Mouse (Mus musculus): ENCODE data around the gene Avpr1a. TPM values are rescaled to one million over a fixed set of nuclear protein-coding genes. Genes with fewer than 3 reads are reported as not detected.

Gene Avpr1a
- polyA plus RNA-seq (2015; fragmentation: Nextera tagmentation; extraction: Ambion mirVana): 1.6 and 1.7 TPM in 2 replicates

DNA sequence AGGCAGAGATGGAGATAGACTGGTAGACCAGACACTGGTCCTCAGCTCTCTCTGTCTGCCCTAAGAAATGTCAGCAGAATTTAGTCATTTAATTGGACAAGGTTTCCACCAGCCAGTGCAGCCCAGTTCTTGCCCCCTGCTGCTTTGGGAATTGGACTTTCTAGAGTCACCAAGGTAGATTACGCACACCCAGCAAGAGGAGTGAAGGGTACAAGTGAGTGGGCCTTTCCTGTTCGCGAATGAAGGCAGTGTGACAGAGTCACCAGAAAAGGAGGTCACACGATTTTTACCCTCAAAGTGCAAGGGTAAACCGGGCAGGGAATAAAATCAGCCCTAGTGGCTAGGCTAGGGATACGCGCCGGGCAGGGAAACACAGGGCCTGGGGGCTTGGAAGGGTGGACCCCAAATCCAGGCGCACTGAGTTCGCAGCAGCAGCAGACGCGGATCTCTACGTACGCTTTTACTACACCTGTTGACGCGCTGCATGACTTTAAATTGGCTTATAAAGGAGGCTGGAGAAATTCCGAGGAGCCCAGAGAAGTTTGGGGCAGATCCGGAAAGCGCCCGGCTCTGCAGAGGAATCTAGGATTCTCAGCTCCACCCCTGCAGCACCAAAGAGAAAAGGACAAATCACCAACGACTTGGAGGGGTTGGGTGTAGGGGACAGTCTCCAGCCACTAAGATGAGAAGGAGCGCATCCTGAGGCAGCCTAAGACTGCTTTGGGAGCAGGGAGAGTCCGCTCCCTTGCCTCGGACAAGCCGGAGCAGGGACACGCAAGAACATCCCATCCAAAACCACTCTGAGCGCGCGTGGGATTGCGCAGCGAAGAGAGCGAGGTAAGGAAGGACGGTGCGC is at the start of gene Avpr1a:
Avpr1a (plus strand) TSS at position 639 of the 856 bp plus-strand sequence.
- Histone ChIP-seq H3K4me2 (peak within 1 kb of the TSS; percentile 92), H3K9ac (peak within 1 kb of the TSS; percentile 72), H3K36me3 (no peaks in the 10 kb centered on the region), H3K27ac (no peak within 1 kb of the TSS), H3K4me3 (peak within 1 kb of the TSS; percentile 53), H3K4me1 (replicated peaks) (peaks cover 19% of the 10 kb centered on the region), H3K27me3 (peaks cover 44% of the 10 kb centered on the region), H3K9me3 (no peaks in the 10 kb centered on the region)
- peak; percentile 53; the same call in 1 of the 2 replicates for ATAC-seq (ENCODE audit: low FRiP score)
- WGBS: 3% methylated on average over 34 of the region's 34 CpGs

DNA sequence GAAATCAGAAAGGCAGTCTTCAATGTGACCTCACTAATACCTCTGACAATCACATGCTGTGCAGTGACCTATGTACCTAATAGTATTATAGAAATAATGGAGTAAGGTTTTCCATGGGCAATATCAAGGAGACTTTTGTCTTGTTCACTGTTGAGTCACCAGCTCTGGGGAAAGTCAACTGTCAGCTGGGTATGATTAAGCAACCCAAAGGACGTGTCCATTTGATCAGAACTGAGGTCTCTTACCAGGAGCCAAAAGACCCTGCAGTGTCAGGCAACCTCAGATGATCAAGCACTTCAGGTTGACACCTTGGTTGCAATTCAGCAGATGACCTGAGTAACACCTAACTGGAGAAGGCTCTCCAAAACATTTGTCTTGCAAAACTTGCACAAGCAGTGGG is 46.0 kb upstream of the Avpr1a start:
- H3K4me1 ChIP-seq (replicated peaks): no peaks in the 10 kb centered on the region
- no peak overlapping the region for H3K4me3 ChIP-seq
- H3K9ac ChIP-seq: no peak overlapping the region
- H3K4me2 ChIP-seq: no peak overlapping the region
- no peak overlapping the region for H3K27ac ChIP-seq
- no peak for ATAC-seq (ENCODE audit: low FRiP score)
- no peaks in the 10 kb centered on the region for H3K36me3 ChIP-seq
- 56% methylated on average over 1 of the region's 1 CpGs for WGBS
- H3K9me3 ChIP-seq: no peaks in the 10 kb centered on the region
- no peaks in the 10 kb centered on the region for H3K27me3 ChIP-seq

DNA sequence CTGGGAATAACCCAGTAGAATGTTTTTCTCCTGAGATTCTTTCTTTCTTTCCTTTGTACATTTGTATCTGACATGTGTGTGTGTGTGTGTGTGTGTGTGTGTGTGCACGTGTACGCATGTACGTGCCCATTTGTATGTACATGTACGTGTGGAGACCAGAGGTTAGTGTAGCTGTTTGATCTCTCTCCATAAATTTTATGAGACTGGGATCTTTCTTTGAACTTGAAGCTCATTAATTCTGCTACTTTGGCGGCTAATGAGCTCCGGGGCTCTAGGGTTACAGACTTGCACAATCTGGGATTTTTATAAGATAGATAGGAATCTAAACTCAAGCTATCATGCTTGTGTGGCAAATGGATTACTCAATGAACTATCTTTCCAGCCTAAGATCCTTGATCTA is 42.0 kb upstream of the Avpr1a start:
- WGBS: 86% methylated on average over 6 of the region's 6 CpGs
- Histone ChIP-seq H3K4me1 (replicated peaks) (no peaks in the 10 kb centered on the region), H3K4me3 (no peak overlapping the region), H3K4me2 (no peak overlapping the region), H3K27ac (no peak overlapping the region), H3K9ac (no peak overlapping the region), H3K36me3 (no peaks in the 10 kb centered on the region), H3K27me3 (no peaks in the 10 kb centered on the region), H3K9me3 (no peaks in the 10 kb centered on the region)
- no peak for ATAC-seq (ENCODE audit: low FRiP score)

DNA sequence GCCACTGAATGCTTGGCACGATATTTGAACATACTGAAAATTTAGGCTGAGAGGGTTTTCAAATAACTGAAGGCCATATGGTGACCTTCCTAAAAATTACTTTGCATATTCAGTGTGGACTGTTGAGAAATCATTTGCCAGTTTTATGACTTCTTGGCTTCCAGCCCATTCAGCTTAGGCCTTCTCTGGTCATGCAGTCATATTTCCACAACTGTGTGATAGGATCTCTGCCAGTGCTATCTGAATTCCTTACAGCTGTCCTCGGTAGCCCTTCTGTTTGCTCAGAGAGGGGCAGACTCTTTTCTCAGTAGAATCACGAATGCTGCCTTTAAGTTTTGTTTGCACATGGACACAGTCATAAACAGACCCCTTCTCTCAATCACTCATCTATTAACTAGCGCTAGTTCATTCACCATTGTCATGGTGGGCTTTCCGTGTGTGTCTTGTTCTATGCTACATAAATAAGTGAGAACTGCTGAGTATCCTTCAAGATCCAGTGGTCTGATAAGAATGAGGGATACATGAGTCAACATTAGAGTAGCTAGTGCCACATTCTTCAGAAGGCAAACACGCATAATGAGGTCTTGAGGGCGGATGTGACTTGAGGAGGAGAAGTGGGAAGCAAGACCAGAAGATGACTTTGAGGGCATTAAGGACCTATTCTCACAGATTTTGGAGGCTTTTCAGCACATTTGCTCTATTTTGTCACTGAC is 39.4 kb upstream of the Avpr1a start:
- Histone ChIP-seq H3K27ac (no peak overlapping the region), H3K36me3 (no peaks in the 10 kb centered on the region), H3K4me2 (no peak overlapping the region), H3K27me3 (no peaks in the 10 kb centered on the region), H3K4me1 (replicated peaks) (no peaks in the 10 kb centered on the region), H3K4me3 (no peak overlapping the region), H3K9me3 (no peaks in the 10 kb centered on the region), H3K9ac (no peak overlapping the region)
- 90% methylated on average over 7 of the region's 7 CpGs for WGBS
- no peak for ATAC-seq (ENCODE audit: low FRiP score)

DNA sequence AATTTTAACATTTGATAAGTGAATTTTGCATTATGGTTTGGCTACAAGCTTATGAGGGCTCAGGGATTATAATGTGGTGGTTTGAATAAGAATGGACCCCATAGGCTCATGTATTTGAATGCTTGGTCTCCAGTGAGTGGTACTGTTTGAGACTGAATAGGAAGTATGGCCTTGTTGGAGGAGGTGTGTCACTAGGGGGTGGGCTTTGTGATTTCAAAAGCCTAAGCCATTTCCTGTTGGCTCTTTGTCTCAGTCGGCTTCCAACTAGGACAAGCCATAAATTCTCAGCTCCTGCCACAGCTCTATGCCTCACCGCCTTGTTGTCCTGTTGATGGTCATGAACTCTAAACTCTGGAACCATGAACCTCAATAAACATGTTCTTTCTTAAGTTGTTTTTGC is 37.5 kb upstream of the Avpr1a start:
- ATAC-seq (ENCODE audit: low FRiP score): no peak
- Histone ChIP-seq H3K4me2 (no peak overlapping the region), H3K9ac (no peak overlapping the region), H3K36me3 (no peaks in the 10 kb centered on the region), H3K4me3 (no peak overlapping the region), H3K9me3 (no peaks in the 10 kb centered on the region), H3K4me1 (replicated peaks) (no peaks in the 10 kb centered on the region), H3K27ac (no peak overlapping the region), H3K27me3 (no peaks in the 10 kb centered on the region)
- 59% methylated on average over 2 of the region's 2 CpGs for WGBS

GRCm38 (mm10) chr10:122432690-122433089 is 15.6 kb upstream of the Avpr1a start:
- no peaks in the 10 kb centered on the region for H3K36me3 ChIP-seq
- H3K9ac ChIP-seq: no peak overlapping the region
- H3K4me1 ChIP-seq (replicated peaks): no peaks in the 10 kb centered on the region
- H3K4me3 ChIP-seq: no peak overlapping the region
- no peaks in the 10 kb centered on the region for H3K27me3 ChIP-seq
- no peak overlapping the region for H3K27ac ChIP-seq
- no peaks in the 10 kb centered on the region for H3K9me3 ChIP-seq
- no peak for ATAC-seq (ENCODE audit: low FRiP score)
- whole genome bisulfite sequencing: 54% methylated on average over 4 of the region's 4 CpGs
- no peak overlapping the region for H3K4me2 ChIP-seq

DNA sequence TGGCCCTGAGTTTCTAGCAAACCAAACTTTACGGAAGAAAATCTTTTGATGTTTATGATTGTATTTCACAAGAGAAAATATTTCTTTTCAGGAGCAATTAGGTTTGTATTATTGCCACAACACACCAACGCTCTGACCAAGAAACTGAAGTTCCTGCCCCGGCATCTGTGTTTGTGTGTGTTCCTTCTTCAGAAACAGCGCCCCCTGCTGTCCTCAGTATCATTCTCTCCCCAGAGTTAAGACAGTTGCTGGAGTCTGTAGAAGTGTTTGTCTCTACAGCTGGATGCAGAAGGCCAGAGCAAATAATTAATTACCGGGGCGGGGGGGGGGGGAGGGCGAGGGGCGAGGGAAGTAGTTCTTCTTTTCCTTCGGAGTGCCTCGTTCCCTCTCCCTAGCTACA is 1.0 kb upstream of the Avpr1a start:
- ATAC-seq (ENCODE audit: low FRiP score): no peak
- Histone ChIP-seq H3K27ac (no peak overlapping the region), H3K27me3 (peaks cover 43% of the 10 kb centered on the region), H3K4me2 (no peak overlapping the region), H3K36me3 (no peaks in the 10 kb centered on the region), H3K4me3 (no peak overlapping the region), H3K9ac (no peak overlapping the region), H3K9me3 (no peaks in the 10 kb centered on the region), H3K4me1 (replicated peaks) (peaks cover 19% of the 10 kb centered on the region)
- WGBS: 34% methylated on average over 8 of the region's 10 CpGs

DNA sequence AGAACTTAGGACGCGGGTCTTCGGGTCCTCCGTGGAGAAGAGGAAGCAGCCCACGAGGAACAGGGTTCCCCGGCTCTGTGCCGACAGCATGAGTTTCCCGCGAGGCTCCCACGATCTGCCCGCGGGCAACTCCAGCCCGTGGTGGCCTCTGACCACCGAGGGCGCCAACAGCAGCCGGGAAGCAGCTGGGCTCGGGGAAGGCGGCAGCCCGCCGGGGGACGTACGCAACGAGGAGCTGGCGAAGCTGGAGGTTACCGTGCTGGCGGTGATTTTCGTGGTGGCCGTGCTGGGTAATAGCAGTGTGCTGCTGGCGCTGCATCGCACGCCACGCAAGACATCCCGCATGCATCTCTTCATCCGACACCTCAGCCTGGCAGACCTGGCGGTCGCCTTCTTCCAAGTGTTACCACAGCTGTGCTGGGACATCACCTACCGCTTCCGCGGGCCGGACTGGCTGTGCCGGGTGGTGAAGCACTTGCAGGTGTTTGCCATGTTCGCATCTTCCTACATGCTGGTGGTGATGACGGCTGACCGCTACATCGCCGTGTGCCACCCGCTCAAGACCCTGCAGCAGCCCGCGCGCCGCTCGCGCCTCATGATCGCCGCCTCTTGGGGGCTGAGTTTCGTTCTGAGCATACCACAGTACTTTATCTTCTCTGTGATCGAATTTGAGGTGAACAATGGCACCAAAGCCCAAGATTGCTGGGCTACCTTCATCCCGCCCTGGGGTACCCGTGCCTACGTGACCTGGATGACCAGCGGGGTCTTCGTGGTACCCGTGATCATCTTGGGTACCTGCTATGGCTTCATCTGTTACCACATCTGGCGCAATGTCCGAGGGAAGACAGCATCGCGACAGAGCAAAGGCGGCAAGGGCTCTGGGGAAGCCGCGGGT is 665 bp downstream of the Avpr1a start:
- Histone ChIP-seq H3K27me3 (peaks cover 44% of the 10 kb centered on the region), H3K4me1 (replicated peaks) (peaks cover 19% of the 10 kb centered on the region), H3K4me2 (peak overlapping the region; percentile 92), H3K9ac (peak overlapping the region; percentile 72), H3K9me3 (no peaks in the 10 kb centered on the region), H3K27ac (no peak overlapping the region), H3K36me3 (no peaks in the 10 kb centered on the region), H3K4me3 (peak overlapping the region; percentile 53)
- 1% methylated on average over 70 of the region's 70 CpGs for WGBS
- peak; percentile 80 for ATAC-seq (ENCODE audit: low FRiP score)

DNA sequence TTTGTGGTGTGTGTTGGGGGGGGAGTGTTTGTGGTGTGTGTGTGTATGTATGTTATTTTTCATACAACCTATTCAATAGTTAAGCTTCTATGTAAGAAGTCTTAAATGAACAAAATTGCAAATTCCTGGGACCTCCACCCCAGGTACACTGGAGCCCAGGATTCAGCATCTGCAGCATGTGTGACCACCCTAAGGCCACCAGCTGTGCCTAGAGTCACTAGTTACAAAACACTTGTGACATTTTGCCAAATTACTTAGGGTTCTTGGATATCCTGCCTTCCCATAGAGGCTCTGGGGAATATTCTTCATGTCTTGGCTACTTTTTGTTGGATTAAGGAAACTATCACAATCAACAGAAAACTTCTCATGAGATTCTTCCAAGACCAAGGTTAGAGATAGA is 1.6 kb downstream of the Avpr1a start:
- ATAC-seq (ENCODE audit: low FRiP score): no peak
- peaks cover 19% of the 10 kb centered on the region for H3K4me1 ChIP-seq (replicated peaks)
- peak overlapping the region; percentile 92 for H3K4me2 ChIP-seq
- no peak overlapping the region for H3K9ac ChIP-seq
- H3K9me3 ChIP-seq: no peaks in the 10 kb centered on the region
- H3K27me3 ChIP-seq: peaks cover 44% of the 10 kb centered on the region
- no peaks in the 10 kb centered on the region for H3K36me3 ChIP-seq
- H3K4me3 ChIP-seq: peak overlapping the region; percentile 53
- no peak overlapping the region for H3K27ac ChIP-seq

DNA sequence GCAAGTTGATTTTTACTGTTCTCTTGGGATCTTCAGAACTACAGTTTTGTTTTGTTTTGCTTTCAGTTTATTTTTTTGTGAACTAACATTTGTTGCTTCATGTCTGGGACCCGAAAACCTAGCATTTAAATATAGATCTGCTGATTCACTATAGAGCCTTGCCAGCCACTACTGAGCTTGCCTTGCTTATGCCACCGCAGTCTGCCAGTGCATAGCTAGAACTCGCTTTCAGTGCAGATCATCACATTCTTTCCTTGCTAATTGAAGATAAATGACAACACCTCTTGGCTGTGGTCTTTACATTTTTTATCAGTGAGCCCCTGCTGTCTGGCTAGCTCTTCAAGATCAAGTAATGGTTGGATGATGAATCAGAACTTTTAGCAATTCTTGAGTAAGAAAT is 5.2 kb downstream of the Avpr1a start:
- Histone ChIP-seq H3K4me1 (replicated peaks) (peaks cover 13% of the 10 kb centered on the region), H3K27me3 (peaks cover 28% of the 10 kb centered on the region), H3K27ac (no peak overlapping the region), H3K4me3 (no peak overlapping the region), H3K9me3 (no peaks in the 10 kb centered on the region), H3K9ac (no peak overlapping the region), H3K36me3 (no peaks in the 10 kb centered on the region), H3K4me2 (no peak overlapping the region)
- ATAC-seq (ENCODE audit: low FRiP score): no peak
- WGBS: 81% methylated on average over 3 of the region's 3 CpGs

- H3K4me2 ChIP-seq: no peak overlapping the region
- no peak overlapping the region for H3K4me3 ChIP-seq
- H3K27me3 ChIP-seq: peaks cover 8% of the 10 kb centered on the region; the same call in 1 of the 2 replicates
- WGBS: 90% methylated on average over 11 of the region's 11 CpGs
- H3K27ac ChIP-seq: no peak overlapping the region
- ATAC-seq (ENCODE audit: low FRiP score): no peak
- H3K9ac ChIP-seq: no peak overlapping the region
- no peaks in the 10 kb centered on the region for H3K36me3 ChIP-seq
- no peaks in the 10 kb centered on the region for H3K4me1 ChIP-seq (replicated peaks)
- 0 out of 2 replicates have a peak, but pooled peaks cover 3% of the 10 kb centered on the region for H3K9me3 ChIP-seq
These were observed 7.5 kb downstream of the Avpr1a start for GRCm38 (mm10) chr10:122455793-122456192.

DNA sequence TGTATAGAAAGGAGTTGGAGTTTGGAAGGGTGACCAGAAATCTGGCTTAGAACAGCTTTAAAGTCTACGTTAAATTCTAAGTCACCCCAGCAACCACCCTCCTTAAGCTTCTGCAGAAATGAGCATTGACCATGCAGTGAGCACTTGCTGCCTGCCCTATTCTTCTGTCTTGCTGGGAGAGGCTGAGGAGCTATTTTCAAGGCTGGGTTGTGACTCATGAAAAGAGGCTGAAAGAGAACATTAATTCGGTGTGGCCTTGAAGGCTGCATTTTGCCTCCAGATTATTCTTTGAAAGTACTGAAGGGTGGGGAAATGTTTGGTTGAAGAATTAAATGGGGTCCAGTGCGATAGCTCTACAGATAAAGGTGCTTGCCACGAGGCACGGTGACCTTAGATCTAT is 28.5 kb downstream of the Avpr1a start:
- Histone ChIP-seq H3K4me3 (no peak overlapping the region), H3K4me2 (no peak overlapping the region), H3K27me3 (no peaks in the 10 kb centered on the region), H3K9ac (no peak overlapping the region), H3K27ac (no peak overlapping the region), H3K36me3 (no peaks in the 10 kb centered on the region), H3K4me1 (replicated peaks) (no peaks in the 10 kb centered on the region), H3K9me3 (no peaks in the 10 kb centered on the region)
- no peak for ATAC-seq (ENCODE audit: low FRiP score)
- WGBS: 90% methylated on average over 5 of the region's 5 CpGs
